Mouse (Mus musculus) limb, embryonic 14.5 days (tissue): ENCODE data around the gene Fam228b. TPM values are rescaled to one million over a fixed set of nuclear protein-coding genes. Genes with fewer than 3 reads are reported as not detected.
A peak's percentile ranks its signal among the peaks of the same experiment; 100 is the strongest.

Source experiments
- ATAC-seq: fragments of 200-750 bp; cut with Nextera tagmentation; 2 replicates; pipeline ENCODE4 v1.8.0; 2017; ENCODE audit warnings: low read depth, moderate number of reproducible peaks, moderate TSS enrichment; ENCODE audit not compliant: low FRiP score
- DNase-seq: peaks from one replicate; pipeline ENCODE4 v3.0.0-alpha.2; 2015; ENCODE audit warnings: low spot score
- H3K27ac ChIP-seq: fragments of 300-500 bp; sonication (generic); replicated peaks from 2 replicates; pipeline ENCODE4 v1.5.1; 2014; ENCODE audit warnings: low read depth, mild to moderate bottlenecking, low read length, moderate library complexity, mixed read lengths
- H3K27me3 ChIP-seq: fragments of 300-500 bp; sonication (generic); 2 replicates; pipeline ENCODE4 v1.6.1; 2014; ENCODE audit warnings: low read length, mixed read lengths; ENCODE audit not compliant: control insufficient read depth, insufficient read depth
- H3K36me3 ChIP-seq: fragments of 300-500 bp; sonication (generic); 2 replicates; pipeline ENCODE4 v1.6.1; 2014; ENCODE audit warnings: mild to moderate bottlenecking, low read length, moderate library complexity, mixed read lengths; ENCODE audit not compliant: control insufficient read depth, insufficient read depth
- H3K4me1 ChIP-seq: fragments of 300-500 bp; sonication (generic); 2 replicates; pipeline ENCODE4 v1.6.1; 2014; ENCODE audit warnings: antibody characterized with exemption, low read length, mixed read lengths; ENCODE audit not compliant: control insufficient read depth, insufficient read depth
- H3K4me2 ChIP-seq: fragments of 300-500 bp; sonication (generic); replicated peaks from 2 replicates; pipeline ENCODE4 v1.6.1; 2014; ENCODE audit warnings: low read depth, mild to moderate bottlenecking, low read length, moderate library complexity; ENCODE audit not compliant: severe bottlenecking
- H3K4me3 ChIP-seq: fragments of 300-500 bp; sonication (generic); replicated peaks from 2 replicates; pipeline ENCODE4 v1.5.1; 2014; ENCODE audit warnings: low read length
- H3K9ac ChIP-seq: fragments of 300-500 bp; sonication (generic); 2 replicates; pipeline ENCODE4 v1.6.1; 2014; ENCODE audit warnings: mild to moderate bottlenecking, low read depth, low read length, moderate library complexity; ENCODE audit not compliant: severe bottlenecking
- H3K9me3 ChIP-seq: fragments of 300-500 bp; sonication (generic); 2 replicates; pipeline ENCODE4 v1.6.1; 2016; ENCODE audit warnings: low read length; ENCODE audit not compliant: control insufficient read depth
- POLR2A ChIP-seq: fragments of 200-500 bp; IDR thresholded peaks from 2 replicates; pipeline ENCODE4 v1.8.0; 2012; ENCODE audit warnings: inconsistent platforms, mild to moderate bottlenecking, moderate library complexity, borderline replicate concordance; ENCODE audit not compliant: insufficient read depth, insufficient read length; ENCODE audit errors: extremely low read depth
- WGBS: fragments of 180-500 bp; shearing (Covaris S2); extraction: QIAGEN DNeasy Blood & Tissue Kit; methylation state at CpG from one replicate; pipeline ENCODE4 v1.1.7; 2014; 5-methylcytosine and 5-hydroxymethylcytosine counted together
- polyA plus RNA-seq, 2 experiments: library from polyadenylated mRNA; depleted of rRNA in 1 of 2; stranded (reverse) in 1 of 2; unstranded in 1 of 2; fragments of >200 nt; fragmentation: Nextera tagmentation in 1 of 2; extraction: Ambion mirVana in 1 of 2; gene quantifications; 2 replicates each; pipeline versions ENCODE4 v1.2.1 to v1.2.3; 2012 to 2014

Fam228b gene
- polyA plus RNA-seq, 2 experiments: 4.8 to 8.7 TPM

DNA sequence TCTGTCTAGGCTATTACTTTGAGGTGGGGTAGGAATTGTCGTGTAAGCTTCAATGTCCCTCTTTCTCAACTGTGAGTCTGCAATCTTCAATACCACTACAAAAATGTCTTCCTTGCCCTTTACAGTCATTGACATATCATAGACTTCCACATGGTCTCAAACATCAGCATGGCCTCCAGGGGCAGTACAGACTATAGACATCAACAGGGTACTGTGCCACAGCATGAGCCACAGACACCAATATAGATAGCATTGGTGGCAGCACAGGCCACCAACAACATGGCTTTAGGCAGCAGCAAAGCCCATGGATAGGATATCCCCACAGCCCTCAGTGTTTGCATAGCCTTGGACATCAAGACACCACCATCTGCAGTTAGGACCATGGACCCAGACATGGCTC lies 12.2 kb upstream of the Fam228b start:
- no peak overlapping the region for H3K9ac ChIP-seq
- H3K27me3 ChIP-seq: no peaks in the 10 kb centered on the region
- H3K4me3 ChIP-seq: no peak overlapping the region
- DNase-seq: no peak
- no peaks in the 10 kb centered on the region for H3K9me3 ChIP-seq
- 83% methylated on average over 1 of the region's 1 CpGs for WGBS
- no peaks in the 10 kb centered on the region for H3K36me3 ChIP-seq
- ATAC-seq: no peak
- H3K27ac ChIP-seq: no peak overlapping the region
- no peak for TF ChIP-seq POLR2A
- H3K4me1 ChIP-seq: no peaks in the 10 kb centered on the region
- H3K4me2 ChIP-seq: no peak overlapping the region

DNA sequence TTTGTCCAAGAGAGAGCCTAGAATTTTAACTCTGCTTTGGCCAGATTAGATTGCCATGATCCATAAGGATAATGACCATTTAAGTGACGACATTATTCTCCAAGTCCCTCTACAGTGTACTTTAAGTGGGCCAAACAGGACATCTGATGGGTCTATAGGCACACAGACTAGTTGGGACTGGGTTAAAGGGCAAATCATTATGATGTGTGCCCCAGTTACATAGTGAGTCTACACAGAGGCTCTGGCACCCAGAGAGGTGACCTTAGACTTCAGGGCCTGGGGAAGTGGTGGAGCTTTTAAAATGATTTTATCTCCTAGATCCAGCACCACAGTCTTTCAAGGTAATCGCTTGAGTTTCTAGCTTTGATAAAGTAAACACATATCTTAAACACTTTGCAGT lies 11.2 kb upstream of the Fam228b start:
- 71% methylated on average over 2 of the region's 2 CpGs for WGBS
- no peak for ATAC-seq
- DNase-seq: no peak

GRCm38 (mm10) chr12:4777734-4778133 lies 8.7 kb upstream of the Fam228b start:
- Histone ChIP-seq H3K27me3 (no peaks in the 10 kb centered on the region), H3K4me1 (no peaks in the 10 kb centered on the region), H3K4me3 (no peak overlapping the region), H3K36me3 (no peaks in the 10 kb centered on the region), H3K9me3 (no peaks in the 10 kb centered on the region), H3K4me2 (no peak overlapping the region), H3K9ac (no peak overlapping the region), H3K27ac (no peak overlapping the region)
- no peak for TF ChIP-seq POLR2A
- WGBS: 85% methylated on average over 6 of the region's 6 CpGs
- ATAC-seq (no peak), DNase-seq (no peak)

More for the DNA sequence above, 11.2 kb upstream of the Fam228b start:
- TF ChIP-seq POLR2A: no peak
- H3K36me3 ChIP-seq: no peaks in the 10 kb centered on the region
- H3K4me1 ChIP-seq: no peaks in the 10 kb centered on the region
- no peak overlapping the region for H3K4me3 ChIP-seq
- H3K4me2 ChIP-seq: no peak overlapping the region
- no peak overlapping the region for H3K9ac ChIP-seq
- H3K27ac ChIP-seq: no peak overlapping the region
- no peaks in the 10 kb centered on the region for H3K9me3 ChIP-seq
- no peaks in the 10 kb centered on the region for H3K27me3 ChIP-seq

DNA sequence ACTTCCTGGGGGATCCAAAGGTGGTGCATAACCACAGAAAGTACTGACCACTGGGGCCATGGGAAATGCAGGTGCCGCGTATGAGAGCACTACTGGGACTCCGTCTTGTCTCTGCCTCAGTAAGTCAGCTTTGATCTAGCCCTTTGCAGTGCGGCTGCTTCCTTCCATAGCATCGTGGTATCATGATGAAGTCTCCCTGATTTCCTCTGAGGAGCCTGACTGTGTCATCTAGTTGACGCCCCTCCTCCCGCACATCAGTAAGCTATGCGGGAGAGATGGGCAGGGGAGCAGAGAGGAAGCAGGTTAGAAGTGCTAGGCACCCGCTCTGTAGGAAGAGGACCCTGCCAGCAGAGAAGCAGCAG lies 6.5 kb upstream of the Fam228b start:
- Histone ChIP-seq H3K4me1 (no peaks in the 10 kb centered on the region), H3K27me3 (no peaks in the 10 kb centered on the region), H3K9me3 (no peaks in the 10 kb centered on the region), H3K4me3 (no peak overlapping the region), H3K36me3 (no peaks in the 10 kb centered on the region), H3K4me2 (no peak overlapping the region), H3K27ac (no peak overlapping the region), H3K9ac (no peak overlapping the region)
- no peak for DNase-seq
- WGBS: 73% methylated on average over 9 of the region's 9 CpGs
- ATAC-seq: no peak
- no peak for TF ChIP-seq POLR2A

GRCm38 (mm10) chr12:4774895-4775587 lies 6.0 kb upstream of the Fam228b start:
- no peak overlapping the region for H3K9ac ChIP-seq
- no peaks in the 10 kb centered on the region for H3K36me3 ChIP-seq
- ATAC-seq (no peak), DNase-seq (no peak)
- no peak overlapping the region for H3K4me2 ChIP-seq
- no peaks in the 10 kb centered on the region for H3K27me3 ChIP-seq
- no peaks in the 10 kb centered on the region for H3K9me3 ChIP-seq
- H3K4me3 ChIP-seq: no peak overlapping the region
- no peak for TF ChIP-seq POLR2A
- 89% methylated on average over 8 of the region's 8 CpGs for WGBS
- H3K27ac ChIP-seq: no peak overlapping the region
- H3K4me1 ChIP-seq: no peaks in the 10 kb centered on the region

DNA sequence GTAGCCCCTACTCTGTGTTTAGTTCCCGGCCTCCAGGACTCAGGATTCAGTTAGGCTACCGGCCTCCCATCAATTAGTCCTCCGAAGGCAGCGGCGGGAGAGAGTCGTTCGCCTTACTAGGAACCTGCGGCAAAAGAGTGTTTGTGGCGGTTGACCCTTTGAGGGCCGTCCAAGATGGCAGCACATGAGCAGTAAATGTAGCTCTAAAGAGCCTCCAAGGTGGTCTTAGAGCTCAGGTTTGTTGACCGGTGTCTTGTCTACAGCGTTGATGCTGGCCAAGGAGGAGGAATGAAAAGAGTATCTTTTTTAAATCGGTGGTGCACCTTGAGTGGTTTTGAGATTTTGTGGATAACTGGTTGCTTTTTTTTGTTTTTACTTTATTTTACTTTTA lies 261 bp upstream of the Fam228b start:
- WGBS: 24% methylated on average over 13 of the region's 13 CpGs
- peak; percentile 48 for ATAC-seq
- H3K36me3 ChIP-seq: no peaks in the 10 kb centered on the region

More for the DNA sequence above, 261 bp upstream of the Fam228b start:
- Histone ChIP-seq H3K4me2 (peak overlapping the region; percentile 61), H3K27me3 (no peaks in the 10 kb centered on the region), H3K4me3 (peak overlapping the region; percentile 62), H3K4me1 (no peaks in the 10 kb centered on the region), H3K9ac (peak overlapping the region; percentile 92), H3K9me3 (no peaks in the 10 kb centered on the region), H3K27ac (peak overlapping the region; percentile 88)
- no peak for TF ChIP-seq POLR2A
- no peak for DNase-seq
